Mouse (Mus musculus) ES-Bruce4 (cell line): ENCODE results near the gene Prnp.

ENCODE experiments used
- CTCF ChIP-seq: IDR thresholded peaks from one replicate; pipeline ENCODE4 v1.8.1; 2011; ENCODE audit warnings: low read depth, low read length
- EP300 ChIP-seq: IDR thresholded peaks from 2 replicates; pipeline ENCODE4 v1.6.1; 2011; ENCODE audit warnings: low read depth, low read length; ENCODE audit not compliant: insufficient read depth
- POLR2A ChIP-seq: IDR thresholded peaks from one replicate; pipeline ENCODE4 v1.8.1; 2011; ENCODE audit warnings: low read length; ENCODE audit not compliant: insufficient read depth

GRCm38 (mm10) chr2:131905776-131906175, 4.0 kb upstream of the Prnp start:
- TF ChIP-seq CTCF, result no peak
- TF ChIP-seq POLR2A, result no peak
- no peak for TF ChIP-seq EP300
